Mouse (Mus musculus): Measurements from ENCODE around the gene Tesc.

GRCm38 (mm10) chr5:118053205-118053604 lies 25.7 kb downstream of the Tesc start:
- TF ChIP-seq CTCF (IDR thresholded peaks at IDR 0.05; ENCODE audit: control insufficient read depth, insufficient read depth, low read length) = no peak
- no peak for TF ChIP-seq POLR2A (IDR thresholded peaks at IDR 0.05; ENCODE audit: borderline replicate concordance, control insufficient read depth, low read depth, low read length)

All from bone marrow, adult 2 months (tissue).